Mouse (Mus musculus): ENCODE data around the gene Prtn3. TPM values are rescaled to one million over a fixed set of nuclear protein-coding genes. Genes with fewer than 3 reads are reported as not detected.

The Prtn3 gene
- polyA plus RNA-seq, 1 experiment = 0.90 TPM

GRCm38 (mm10) chr10:79931797-79932196 is 57.5 kb downstream of the Prtn3 start:
- TF ChIP-seq POLR2A (IDR thresholded peaks at IDR 0.05; ENCODE audit: control insufficient read depth, low read depth, low read length) (no peak), CTCF (IDR thresholded peaks at IDR 0.05; ENCODE audit: control insufficient read depth, insufficient read depth, insufficient replicate concordance, low read depth, low read length) (no peak)
- peaks cover 39% of the 10 kb centered on the region for H3K4me1 ChIP-seq (ENCODE audit: control insufficient read depth, insufficient read depth, low read length)
- no peak overlapping the region for H3K27ac ChIP-seq (ENCODE audit: control insufficient read depth, insufficient read depth, low read depth, low read length)
- H3K27me3 ChIP-seq (ENCODE audit: control insufficient read depth, insufficient read depth, low read length) = no peaks in the 10 kb centered on the region
- H3K4me3 ChIP-seq (ENCODE audit: control insufficient read depth, low read depth, low read length) = peak overlapping the region; percentile 83
- H3K36me3 ChIP-seq (ENCODE audit: control insufficient read depth, insufficient read depth, low read length) = no peaks in the 10 kb centered on the region

GRCm38 (mm10) chr10:79932736-79933135 is 58.5 kb downstream of the Prtn3 start:
- Histone ChIP-seq H3K36me3 (ENCODE audit: control insufficient read depth, insufficient read depth, low read length) (no peaks in the 10 kb centered on the region), H3K4me1 (ENCODE audit: control insufficient read depth, insufficient read depth, low read length) (peaks cover 38% of the 10 kb centered on the region), H3K27ac (ENCODE audit: control insufficient read depth, insufficient read depth, low read depth, low read length) (no peak overlapping the region), H3K4me3 (ENCODE audit: control insufficient read depth, low read depth, low read length) (peak overlapping the region; percentile 83), H3K27me3 (ENCODE audit: control insufficient read depth, insufficient read depth, low read length) (no peaks in the 10 kb centered on the region)
- TF ChIP-seq CTCF (IDR thresholded peaks at IDR 0.05; ENCODE audit: control insufficient read depth, insufficient read depth, insufficient replicate concordance, low read depth, low read length) (no peak), POLR2A (IDR thresholded peaks at IDR 0.05; ENCODE audit: control insufficient read depth, low read depth, low read length) (no peak)

Other genes with a start within 250 kb of the Prtn3 start
- 4.5 and 5.8 TPM in 2 replicates for gene Shc2, start 236.6 kb upstream of the Prtn3 start, polyA plus RNA-seq (2012; rRNA removed)
- gene Odf3l2, start 228.7 kb upstream of the Prtn3 start, polyA plus RNA-seq (2012; rRNA removed) = not detected in 2 replicates
- gene Madcam1, start 209.9 kb upstream of the Prtn3 start, polyA plus RNA-seq (2012; rRNA removed) = not detected in 2 replicates
- gene Tpgs1, start 205.1 kb upstream of the Prtn3 start, polyA plus RNA-seq (2012; rRNA removed) = 33.9 and 36.7 TPM in 2 replicates
- gene Cdc34, start 192.3 kb upstream of the Prtn3 start, polyA plus RNA-seq (2012; rRNA removed) = 855 and 952 TPM in 2 replicates
- gene Gzmm, start 185.5 kb upstream of the Prtn3 start, polyA plus RNA-seq (2012; rRNA removed) = 0.33 and 0.52 TPM in 2 replicates
- 849 and 920 TPM in 2 replicates for gene Bsg, start 170.0 kb upstream of the Prtn3 start, polyA plus RNA-seq (2012; rRNA removed)
- 0.69 and 0.88 TPM in 2 replicates for gene Hcn2, start 157.8 kb upstream of the Prtn3 start, polyA plus RNA-seq (2012; rRNA removed)
- 30.6 and 32.5 TPM in 2 replicates for gene Polrmt, start 127.9 kb upstream of the Prtn3 start, polyA plus RNA-seq (2012; rRNA removed)
- 0.28 and 0.53 TPM in 2 replicates for gene Fgf22, start 119.4 kb upstream of the Prtn3 start, polyA plus RNA-seq (2012; rRNA removed)
- 989 and 1,153 TPM in 2 replicates for gene Rnf126, start 107.5 kb upstream of the Prtn3 start, polyA plus RNA-seq (2012; rRNA removed)
- 13.8 and 16.1 TPM in 2 replicates for gene Fstl3, start 97.2 kb upstream of the Prtn3 start, polyA plus RNA-seq (2012; rRNA removed)
- 0.11 TPM in 1 of 2 replicates, not detected in the other for gene Prss57, start 83.5 kb upstream of the Prtn3 start, polyA plus RNA-seq (2012; rRNA removed)
- gene Palm, start 80.9 kb upstream of the Prtn3 start, polyA plus RNA-seq (2012; rRNA removed) = 8.1 and 9.1 TPM in 2 replicates
- gene Misp, start 53.5 kb upstream of the Prtn3 start, polyA plus RNA-seq (2012; rRNA removed) = 0.27 and 0.36 TPM in 2 replicates
- 125 and 126 TPM in 2 replicates for gene Ptbp1, start 20.0 kb upstream of the Prtn3 start, polyA plus RNA-seq (2012; rRNA removed)
- 1.6 and 2.7 TPM in 2 replicates for gene Plppr3, start 158 bp downstream of the Prtn3 start, polyA plus RNA-seq (2012; rRNA removed)
- gene Elane, start 11.8 kb downstream of the Prtn3 start, polyA plus RNA-seq (2012; rRNA removed) = 0.11 and 0.22 TPM in 2 replicates
- 18.0 and 33.8 TPM in 2 replicates for gene Cfd, start 16.4 kb downstream of the Prtn3 start, polyA plus RNA-seq (2012; rRNA removed)
- gene Med16, start 34.4 kb downstream of the Prtn3 start, polyA plus RNA-seq (2012; rRNA removed) = 163 and 181 TPM in 2 replicates
- gene Gm26602, start 36.4 kb downstream of the Prtn3 start, polyA plus RNA-seq (2012; rRNA removed) = not detected in 2 replicates
- gene Kiss1r, start 42.5 kb downstream of the Prtn3 start, polyA plus RNA-seq (2012; rRNA removed) = 0.75 and 0.99 TPM in 2 replicates
- gene R3hdm4, start 46.7 kb downstream of the Prtn3 start, polyA plus RNA-seq (2012; rRNA removed) = 15.0 and 15.2 TPM in 2 replicates
- 59.5 and 65.0 TPM in 2 replicates for gene Arid3a, start 52.6 kb downstream of the Prtn3 start, polyA plus RNA-seq (2012; rRNA removed)
- 33.9 and 36.5 TPM in 2 replicates for gene Wdr18, start 85.7 kb downstream of the Prtn3 start, polyA plus RNA-seq (2012; rRNA removed)
- gene Grin3b, start 96.2 kb downstream of the Prtn3 start, polyA plus RNA-seq (2012; rRNA removed) = 17.4 and 18.9 TPM in 2 replicates
- 202 and 209 TPM in 2 replicates for gene Tmem259, start 109.9 kb downstream of the Prtn3 start, polyA plus RNA-seq (2012; rRNA removed)
- gene Cnn2, start 114.1 kb downstream of the Prtn3 start, polyA plus RNA-seq (2012; rRNA removed) = 4.4 and 6.8 TPM in 2 replicates
- 2.2 and 2.3 TPM in 2 replicates for gene Abca7, start 122.0 kb downstream of the Prtn3 start, polyA plus RNA-seq (2012; rRNA removed)
- 2.1 and 3.4 TPM in 2 replicates for gene Arhgap45, start 142.2 kb downstream of the Prtn3 start, polyA plus RNA-seq (2012; rRNA removed)
- 104 and 113 TPM in 2 replicates for gene Polr2e, start 165.3 kb downstream of the Prtn3 start, polyA plus RNA-seq (2012; rRNA removed)
- 3,516 and 3,720 TPM in 2 replicates for gene Gpx4, start 172.7 kb downstream of the Prtn3 start, polyA plus RNA-seq (2012; rRNA removed)
- 13.9 and 14.0 TPM in 2 replicates for gene Sbno2, start 231.1 kb downstream of the Prtn3 start, polyA plus RNA-seq (2012; rRNA removed)
- gene Stk11, start 241.3 kb downstream of the Prtn3 start, polyA plus RNA-seq (2012; rRNA removed) = 215 and 222 TPM in 2 replicates